Mouse (Mus musculus): ENCODE results near the gene Serpinb6a.

DNA sequence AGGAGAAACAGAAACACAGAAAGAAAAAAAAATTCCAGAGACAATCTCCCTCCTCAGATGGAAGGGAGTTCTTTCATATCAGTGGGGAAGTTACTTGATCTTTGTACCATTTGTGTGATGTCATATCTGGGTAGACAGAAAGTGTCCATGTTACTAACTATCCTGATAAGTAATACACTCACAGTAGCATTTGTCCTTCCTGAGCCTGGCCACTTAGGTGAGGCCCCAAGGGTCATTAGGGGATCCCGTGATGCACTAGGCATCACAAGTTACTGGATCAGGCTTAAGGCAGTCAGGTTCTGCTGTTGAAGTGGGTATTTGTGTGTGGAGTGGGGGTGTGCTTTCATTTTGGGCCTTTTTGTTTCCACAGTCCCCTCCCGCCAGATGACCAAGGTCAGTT, 49.6 kb downstream of the Serpinb6a start:
- TF ChIP-seq CTCF (conservative IDR thresholded peaks at IDR 0.05; ENCODE audit: insufficient read depth, insufficient read length, low read depth, low read length), result no peak
- no peak for TF ChIP-seq POLR2A (IDR thresholded peaks at IDR 0.05; ENCODE audit: low read depth, low read length)
